Mouse (Mus musculus): Measurements from ENCODE around the gene Tspan8. TPM values are rescaled to one million over a fixed set of nuclear protein-coding genes. Genes with fewer than 3 reads are reported as not detected.

Gene Tspan8
- polyA plus RNA-seq, 1 experiment from 2014 or later = 0.47 TPM

DNA sequence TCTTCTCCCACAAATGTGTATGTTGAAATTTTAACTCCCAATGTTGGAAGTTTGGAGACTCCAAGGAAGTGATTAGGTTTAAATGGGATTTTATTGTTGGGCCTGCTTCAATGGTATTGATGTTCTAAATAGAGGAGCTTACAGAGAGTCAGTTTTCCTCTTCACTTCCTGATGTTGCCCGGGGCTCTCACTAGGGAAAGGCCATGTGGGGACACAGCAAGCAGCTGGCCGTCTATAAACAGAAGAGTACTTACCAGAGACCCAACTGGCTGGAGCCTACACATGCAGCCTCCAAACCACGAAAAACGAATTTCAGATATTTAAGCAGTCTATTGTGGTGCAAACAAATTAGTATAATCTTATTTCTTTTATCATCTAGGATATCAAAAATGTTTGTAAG lies 75.3 kb downstream of the Tspan8 start:
- ATAC-seq = no peak
- H3K9ac ChIP-seq (replicated peaks; ENCODE audit: low read depth, low read length) = no peak overlapping the region
- no peaks in the 10 kb centered on the region for H3K27me3 ChIP-seq (replicated peaks; ENCODE audit: control insufficient read depth, insufficient read depth, low read length)
- no peaks in the 10 kb centered on the region for H3K36me3 ChIP-seq (ENCODE audit: control insufficient read depth, insufficient read depth)
- H3K4me2 ChIP-seq (ENCODE audit: low read length) = no peak overlapping the region
- H3K27ac ChIP-seq (ENCODE audit: low read length) = no peak overlapping the region
- no peaks in the 10 kb centered on the region for H3K4me1 ChIP-seq (replicated peaks; ENCODE audit: control insufficient read depth, insufficient read depth, low read length)
- no peak overlapping the region for H3K4me3 ChIP-seq (replicated peaks; ENCODE audit: low read length)
- no peaks in the 10 kb centered on the region for H3K9me3 ChIP-seq (ENCODE audit: control insufficient read depth, low read length)
- 77% methylated on average over 4 of the region's 4 CpGs for WGBS

DNA sequence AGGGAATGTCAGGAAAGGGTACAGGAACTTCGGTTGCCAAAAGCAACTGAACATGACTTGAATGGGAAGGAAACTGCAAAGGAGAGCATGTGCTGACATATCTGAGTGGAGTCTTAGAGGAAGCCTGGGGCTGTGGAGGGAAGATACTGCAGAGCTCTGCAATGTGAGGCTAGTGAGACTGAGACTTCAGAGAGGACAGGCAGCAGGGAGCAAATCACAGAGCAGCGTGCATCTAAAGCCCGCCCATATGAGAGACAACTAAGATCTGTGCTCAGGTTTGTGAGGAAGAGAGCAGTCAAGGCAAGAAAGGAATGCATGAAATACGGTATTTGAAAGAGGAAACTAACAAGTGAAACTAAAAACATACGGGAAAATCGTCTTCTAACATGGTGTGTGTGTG lies 76.3 kb downstream of the Tspan8 start:
- H3K27ac ChIP-seq (ENCODE audit: low read length) = no peak overlapping the region
- H3K4me1 ChIP-seq (replicated peaks; ENCODE audit: control insufficient read depth, insufficient read depth, low read length) = no peaks in the 10 kb centered on the region
- H3K36me3 ChIP-seq (ENCODE audit: control insufficient read depth, insufficient read depth) = no peaks in the 10 kb centered on the region
- H3K4me3 ChIP-seq (replicated peaks; ENCODE audit: low read length) = no peak overlapping the region
- no peaks in the 10 kb centered on the region for H3K27me3 ChIP-seq (replicated peaks; ENCODE audit: control insufficient read depth, insufficient read depth, low read length)
- no peak overlapping the region for H3K4me2 ChIP-seq (ENCODE audit: low read length)
- ATAC-seq = no peak
- WGBS = 85% methylated on average over 6 of the region's 6 CpGs
- H3K9me3 ChIP-seq (ENCODE audit: control insufficient read depth, low read length) = no peaks in the 10 kb centered on the region
- no peak overlapping the region for H3K9ac ChIP-seq (replicated peaks; ENCODE audit: low read depth, low read length)

GRCm38 (mm10) chr10:115894045-115894444 lies 77.4 kb downstream of the Tspan8 start:
- no peaks in the 10 kb centered on the region for H3K27me3 ChIP-seq (replicated peaks; ENCODE audit: control insufficient read depth, insufficient read depth, low read length)
- no peaks in the 10 kb centered on the region for H3K4me1 ChIP-seq (replicated peaks; ENCODE audit: control insufficient read depth, insufficient read depth, low read length)
- WGBS = 93% methylated on average over 5 of the region's 5 CpGs
- no peaks in the 10 kb centered on the region for H3K9me3 ChIP-seq (ENCODE audit: control insufficient read depth, low read length)
- no peak overlapping the region for H3K27ac ChIP-seq (ENCODE audit: low read length)
- ATAC-seq = no peak
- H3K36me3 ChIP-seq (ENCODE audit: control insufficient read depth, insufficient read depth) = no peaks in the 10 kb centered on the region
- no peak overlapping the region for H3K4me3 ChIP-seq (replicated peaks; ENCODE audit: low read length)
- H3K4me2 ChIP-seq (ENCODE audit: low read length) = no peak overlapping the region
- no peak overlapping the region for H3K9ac ChIP-seq (replicated peaks; ENCODE audit: low read depth, low read length)

DNA sequence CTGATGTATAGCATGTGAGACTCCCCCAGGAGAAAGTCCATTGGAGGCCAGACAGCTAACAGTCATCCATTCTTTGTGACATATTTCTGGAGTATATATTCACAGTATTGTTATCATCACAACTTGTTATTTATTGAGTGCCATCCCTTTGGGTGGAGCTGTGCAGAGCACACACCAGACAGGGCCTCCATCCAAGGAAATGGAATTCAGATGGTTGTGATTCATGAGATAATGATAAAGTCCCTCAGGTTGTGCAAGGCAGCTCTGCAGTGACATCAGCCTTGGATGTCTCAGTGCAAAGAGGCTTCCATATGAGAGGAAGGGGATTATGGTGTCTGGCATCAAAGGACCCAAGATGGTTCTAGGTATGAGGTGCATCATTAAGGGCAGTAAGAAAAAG lies 80.1 kb downstream of the Tspan8 start:
- Histone ChIP-seq H3K4me3 (replicated peaks; ENCODE audit: low read length) (no peak overlapping the region), H3K27me3 (replicated peaks; ENCODE audit: control insufficient read depth, insufficient read depth, low read length) (no peaks in the 10 kb centered on the region), H3K27ac (ENCODE audit: low read length) (no peak overlapping the region), H3K4me1 (replicated peaks; ENCODE audit: control insufficient read depth, insufficient read depth, low read length) (no peaks in the 10 kb centered on the region), H3K36me3 (ENCODE audit: control insufficient read depth, insufficient read depth) (no peaks in the 10 kb centered on the region), H3K4me2 (ENCODE audit: low read length) (no peak overlapping the region), H3K9ac (replicated peaks; ENCODE audit: low read depth, low read length) (no peak overlapping the region), H3K9me3 (ENCODE audit: control insufficient read depth, low read length) (no peaks in the 10 kb centered on the region)
- ATAC-seq = no peak

GRCm38 (mm10) chr10:115897235-115897634 lies 80.6 kb downstream of the Tspan8 start:
- Histone ChIP-seq H3K36me3 (ENCODE audit: control insufficient read depth, insufficient read depth) (no peaks in the 10 kb centered on the region), H3K9me3 (ENCODE audit: control insufficient read depth, low read length) (no peaks in the 10 kb centered on the region), H3K4me2 (ENCODE audit: low read length) (no peak overlapping the region), H3K27ac (ENCODE audit: low read length) (no peak overlapping the region), H3K27me3 (replicated peaks; ENCODE audit: control insufficient read depth, insufficient read depth, low read length) (no peaks in the 10 kb centered on the region), H3K4me3 (replicated peaks; ENCODE audit: low read length) (no peak overlapping the region), H3K9ac (replicated peaks; ENCODE audit: low read depth, low read length) (no peak overlapping the region), H3K4me1 (replicated peaks; ENCODE audit: control insufficient read depth, insufficient read depth, low read length) (no peaks in the 10 kb centered on the region)
- 81% methylated on average over 7 of the region's 7 CpGs for WGBS
- ATAC-seq = no peak

Other genes starting within 250 kb of the Tspan8 start
- gene A930009A15Rik, start 246.8 kb upstream of the Tspan8 start, polyA plus RNA-seq (2015; fragmentation: Nextera tagmentation; extraction: Ambion mirVana) = 0.22 TPM in 1 of 2 replicates, not detected in the other
- gene Lgr5, start 229.1 kb upstream of the Tspan8 start, polyA plus RNA-seq (2015; fragmentation: Nextera tagmentation; extraction: Ambion mirVana) = 0.56 and 0.77 TPM in 2 replicates
- gene Ptprr, start 201.4 kb downstream of the Tspan8 start, polyA plus RNA-seq (2015; fragmentation: Nextera tagmentation; extraction: Ambion mirVana) = 10.4 and 13.4 TPM in 2 replicates

Measured in forebrain, embryonic 16.5 days (tissue).